Mouse (Mus musculus): ENCODE measurements at regions not wholly inside any gene's neighbourhood (a gene's known extent, or its start where the extent isn't known, plus 50 kb on each side); places are given as distances from the start of the nearest gene placed in this dataset.

DNA sequence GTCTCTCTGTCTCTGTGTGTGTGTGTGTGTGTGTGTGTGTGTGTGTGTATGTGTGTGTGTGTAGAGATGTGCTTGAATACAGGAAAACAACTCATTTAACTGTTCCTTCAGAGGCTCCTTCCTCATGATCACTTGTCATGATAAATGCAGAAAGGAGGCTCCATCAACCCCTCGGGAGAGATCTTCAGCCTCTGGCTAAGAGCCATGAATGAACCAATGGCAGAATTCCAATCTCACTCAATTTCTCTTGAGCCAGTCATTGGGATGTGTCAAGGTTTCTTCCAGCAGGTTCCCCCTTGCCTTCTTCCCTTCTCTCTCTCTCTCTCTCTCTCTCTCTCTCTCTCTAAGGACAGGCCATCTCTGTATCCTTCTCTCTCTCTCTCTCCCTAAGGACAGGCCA lies 124.1 kb downstream of the Adamts1 start:
- TF ChIP-seq CTCF (IDR thresholded peaks at IDR 0.05; ENCODE audit: low read depth) (no peak), EP300 (optimal IDR thresholded peaks at IDR 0.05) (no peak)
